Mouse (Mus musculus): Measurements from ENCODE around the gene Hbb-y.
"Not testable (repeated sequence)": the region's sequence is repeated elsewhere in the genome, so short reads cannot be mapped to it uniquely, and the experiment has no call there.

Hbb-y gene

GRCm38 (mm10) chr7:103813152-103813551 lies 39.9 kb downstream of the Hbb-y start:
- DNase-seq (ENCODE audit: low read depth): not testable (repeated sequence)

- no peak for DNase-seq (ENCODE audit: low read depth)
These were observed 40.8 kb downstream of the Hbb-y start for GRCm38 (mm10) chr7:103812174-103812573.

GRCm38 (mm10) chr7:103811223-103811845 lies 41.7 kb downstream of the Hbb-y start:
- DNase-seq (ENCODE audit: low read depth): no peak

- no peak for DNase-seq (ENCODE audit: low read depth)
These were observed 42.3 kb downstream of the Hbb-y start for GRCm38 (mm10) chr7:103810746-103811145.

- no peak for DNase-seq (ENCODE audit: low read depth)
These were observed 42.7 kb downstream of the Hbb-y start for GRCm38 (mm10) chr7:103810296-103810695.

GRCm38 (mm10) chr7:103809801-103810155 lies 43.2 kb downstream of the Hbb-y start:
- DNase-seq (ENCODE audit: low read depth): no peak

GRCm38 (mm10) chr7:103808971-103809800 lies 43.8 kb downstream of the Hbb-y start:
- DNase-seq (ENCODE audit: low read depth): no peak

- not testable (repeated sequence) for DNase-seq (ENCODE audit: low read depth)
These were observed 44.9 kb downstream of the Hbb-y start for GRCm38 (mm10) chr7:103808120-103808519.

GRCm38 (mm10) chr7:103806856-103807255 lies 46.2 kb downstream of the Hbb-y start:
- peak; percentile 57 for DNase-seq (ENCODE audit: low read depth)
